Mouse (Mus musculus) CH12F3 (cell line): Measurements from ENCODE around the gene Krcc1.
"Not testable (repeated sequence)": the region's sequence is repeated elsewhere in the genome, so short reads cannot be mapped to it uniquely, and the experiment has no call there.

Experiments
- in situ Hi-C: fragments of 300-500 bp; cut with MboI; formaldehyde crosslinking; loops from 2 replicates; pipeline ENCODE4 v1.14.3; 2020; ENCODE audit warnings: low sequenced_read_pairs

The Krcc1 gene

DNA sequence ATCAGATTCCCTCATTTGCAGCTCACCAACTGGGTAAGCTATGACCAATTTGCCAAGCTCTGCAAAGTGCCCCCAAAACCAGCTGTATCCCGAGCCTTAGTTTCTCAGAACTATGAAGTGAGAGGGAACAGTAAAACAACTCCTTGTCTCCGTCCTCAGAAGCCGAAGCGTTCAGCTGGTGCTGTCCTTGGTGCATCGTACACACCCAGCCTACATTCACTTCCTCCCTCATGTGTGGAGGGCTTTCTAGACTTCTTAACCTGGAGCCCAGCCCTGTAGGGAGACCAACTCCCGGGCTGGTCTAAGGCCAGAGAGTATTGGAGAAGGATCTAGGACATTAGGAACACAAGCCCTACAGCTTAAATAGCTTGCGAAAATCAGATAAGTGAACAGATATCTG, 59.0 kb downstream of the Krcc1 start:
- in situ Hi-C loops = no loop called here

DNA sequence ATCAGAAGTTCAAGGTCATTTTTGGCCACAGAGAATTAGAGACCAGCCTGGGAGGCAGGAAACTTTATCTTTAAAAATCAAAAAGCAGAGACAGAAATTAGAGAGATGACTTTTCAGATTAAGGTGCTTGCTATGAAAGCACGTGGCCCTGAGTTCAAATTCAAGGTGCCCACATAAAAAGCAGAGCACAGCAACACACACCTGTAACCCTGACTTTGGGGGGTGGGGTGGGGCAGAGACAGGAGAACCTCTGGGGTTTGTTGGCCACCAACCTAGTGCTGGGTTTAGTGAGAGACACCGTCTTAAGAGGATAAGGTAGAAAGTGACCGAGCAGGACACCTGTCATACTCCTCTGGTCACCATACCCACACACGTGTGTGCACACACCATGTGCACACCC, 60.0 kb downstream of the Krcc1 start:
- in situ Hi-C loops = not testable (repeated sequence)

DNA sequence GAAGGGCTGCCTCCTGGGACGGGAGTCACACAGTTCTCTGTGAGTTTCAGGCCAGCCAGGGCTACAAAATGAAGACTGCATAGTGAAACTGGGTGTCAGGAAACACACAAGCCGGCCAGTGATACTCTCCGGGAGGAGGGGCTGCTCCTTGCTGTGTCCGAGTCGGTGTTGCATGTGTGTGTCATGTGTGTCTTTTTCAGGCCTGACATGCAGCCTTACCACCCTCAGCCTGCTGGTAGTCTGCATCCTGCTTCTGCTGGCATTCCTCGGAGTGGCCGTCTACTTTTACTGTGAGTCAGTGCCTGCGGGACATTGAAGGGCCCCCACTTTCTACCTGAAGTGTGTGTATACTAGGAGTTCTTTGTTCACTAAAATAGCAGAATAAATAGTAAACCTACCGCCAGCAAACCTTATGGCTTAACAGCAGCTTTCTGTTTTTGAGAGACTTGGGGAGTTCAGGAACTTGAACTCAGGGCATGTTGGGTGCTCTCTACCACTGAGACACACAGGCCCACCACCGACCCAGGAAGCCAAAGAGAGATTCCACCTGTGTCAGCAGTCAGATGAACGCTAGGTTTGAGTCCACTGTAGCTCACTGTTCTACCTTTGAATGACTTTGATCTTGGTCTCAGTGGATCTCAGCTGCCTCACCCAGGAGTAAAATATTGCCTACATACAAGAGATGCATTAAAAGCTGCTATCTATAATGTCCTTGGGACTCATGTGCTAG, 60.9 kb downstream of the Krcc1 start:
- in situ Hi-C loops = no loop called here

DNA sequence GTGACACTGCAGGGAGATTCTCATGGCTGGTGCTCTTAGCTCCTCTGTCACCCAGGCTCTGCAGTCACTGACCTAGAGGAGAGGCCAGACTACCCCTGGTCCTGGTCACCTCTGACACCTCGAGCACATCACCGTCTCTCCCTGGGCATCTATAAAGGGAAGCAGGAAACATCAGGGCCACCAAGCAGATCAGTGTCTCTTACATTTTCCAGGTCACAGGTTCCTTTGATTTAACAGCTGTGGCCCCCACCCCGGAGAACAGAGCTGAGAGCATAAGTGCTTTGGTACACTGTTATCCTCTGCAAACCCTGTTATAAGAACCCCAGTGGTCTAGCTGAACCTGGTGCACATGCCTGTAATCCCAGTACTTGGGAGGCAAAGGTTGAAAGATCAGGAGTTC, 61.6 kb downstream of the Krcc1 start:
- in situ Hi-C loops = no loop called here

DNA sequence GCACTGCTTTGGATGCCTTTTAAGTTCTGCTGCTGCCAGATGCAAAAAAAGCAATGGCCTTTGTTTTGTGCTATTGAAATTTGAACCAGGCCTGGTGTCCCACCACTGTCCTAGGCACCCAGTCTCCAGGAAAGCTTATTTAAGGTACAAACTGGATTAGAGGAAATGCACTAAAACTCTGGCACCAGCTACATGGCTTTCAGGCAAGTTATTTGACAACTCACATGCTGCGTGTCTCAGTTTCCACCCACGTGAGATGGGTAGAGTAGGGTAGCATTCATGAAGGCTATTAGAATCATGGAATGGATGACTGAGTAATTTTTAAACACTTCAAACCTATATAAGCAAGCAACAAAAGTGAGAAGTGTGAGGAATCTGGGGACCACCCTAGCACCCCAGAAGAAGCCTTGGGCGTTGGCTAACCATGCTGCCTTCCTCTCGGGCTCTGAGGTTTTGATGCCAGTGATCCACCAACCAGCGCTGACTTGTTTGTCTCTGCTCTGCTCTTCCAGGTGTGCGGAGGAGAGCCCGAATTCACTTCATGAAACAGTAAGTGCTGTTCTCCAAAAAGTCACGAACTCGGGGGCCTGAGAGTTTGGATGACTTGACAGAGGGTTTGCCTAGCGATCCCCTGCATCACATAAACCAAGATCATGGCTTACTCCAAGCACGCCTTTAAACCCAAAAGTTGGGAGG, 62.2 kb downstream of the Krcc1 start:
- in situ Hi-C loops = no loop called here
